Mouse (Mus musculus): ENCODE measurements at regions not wholly inside any gene's neighbourhood (a gene's known extent, or its start where the extent isn't known, plus 50 kb on each side); places are given as distances from the start of the nearest gene placed in this dataset.

- WGBS: 26% methylated on average over 5 of the region's 5 CpGs
- Histone ChIP-seq H3K27me3 (replicated peaks; ENCODE audit: low read depth, poor library complexity, severe bottlenecking) (peaks cover 99% of the 10 kb centered on the region), H3K9me3 (no peaks in the 10 kb centered on the region), H3K27ac (replicated peaks) (no peak overlapping the region), H3K4me1 (peaks cover 40% of the 10 kb centered on the region), H3K4me3 (no peak overlapping the region), H3K36me3 (replicated peaks) (no peaks in the 10 kb centered on the region)
- DNase-seq (ENCODE audit: low spot score): no peak
These were observed 163.6 kb downstream of the H2al1j start for GRCm38 (mm10) chrX:11491235-11491634.

- H3K9me3 ChIP-seq: no peaks in the 10 kb centered on the region
- peak overlapping the region; percentile 44 for H3K4me3 ChIP-seq
- no peaks in the 10 kb centered on the region for H3K36me3 ChIP-seq (replicated peaks)
- peak overlapping the region; percentile 63; the same call in 1 of the 2 replicates for H3K27ac ChIP-seq (replicated peaks)
- DNase-seq (ENCODE audit: low spot score): peak; percentile 24
- peaks cover 39% of the 10 kb centered on the region for H3K4me1 ChIP-seq
- H3K27me3 ChIP-seq (replicated peaks; ENCODE audit: low read depth, poor library complexity, severe bottlenecking): peaks cover 98% of the 10 kb centered on the region
- 30% methylated on average over 32 of the region's 32 CpGs for WGBS
These were observed 164.2 kb downstream of the H2al1j start for GRCm38 (mm10) chrX:11491676-11492391.

GRCm38 (mm10) chrX:11493526-11494245, 166.1 kb downstream of the H2al1j start:
- DNase-seq (ENCODE audit: low spot score): peak; percentile 60
- Histone ChIP-seq H3K4me3 (peak overlapping the region; percentile 38; the same call in 1 of the 2 replicates), H3K27me3 (replicated peaks; ENCODE audit: low read depth, poor library complexity, severe bottlenecking) (peaks cover 91% of the 10 kb centered on the region), H3K36me3 (replicated peaks) (no peaks in the 10 kb centered on the region), H3K27ac (replicated peaks) (peak overlapping the region; percentile 81), H3K9me3 (no peaks in the 10 kb centered on the region), H3K4me1 (peaks cover 37% of the 10 kb centered on the region)
- WGBS: 35% methylated on average over 19 of the region's 19 CpGs

GRCm38 (mm10) chrX:11494246-11494630, 166.6 kb downstream of the H2al1j start:
- no peaks in the 10 kb centered on the region for H3K9me3 ChIP-seq
- no peak for DNase-seq (ENCODE audit: low spot score)
- H3K27ac ChIP-seq (replicated peaks): peak overlapping the region; percentile 81
- 26% methylated on average over 12 of the region's 12 CpGs for WGBS
- peaks cover 91% of the 10 kb centered on the region for H3K27me3 ChIP-seq (replicated peaks; ENCODE audit: low read depth, poor library complexity, severe bottlenecking)
- peak overlapping the region; percentile 38; the same call in 1 of the 2 replicates for H3K4me3 ChIP-seq
- H3K4me1 ChIP-seq: peaks cover 37% of the 10 kb centered on the region
- no peaks in the 10 kb centered on the region for H3K36me3 ChIP-seq (replicated peaks)

- WGBS: 71% methylated on average over 5 of the region's 5 CpGs
These were observed 184.8 kb downstream of the H2al1j start for GRCm38 (mm10) chrX:11512439-11512838.

GRCm38 (mm10) chrX:11512928-11513327, 185.3 kb downstream of the H2al1j start:
- DNase-seq (ENCODE audit: low spot score): no peak
- WGBS: 77% methylated on average over 4 of the region's 4 CpGs
- Histone ChIP-seq H3K27me3 (replicated peaks; ENCODE audit: low read depth, poor library complexity, severe bottlenecking) (peaks cover 93% of the 10 kb centered on the region), H3K4me3 (no peak overlapping the region), H3K36me3 (replicated peaks) (no peaks in the 10 kb centered on the region), H3K9me3 (no peaks in the 10 kb centered on the region), H3K4me1 (0 out of 2 replicates have a peak, but pooled peaks cover 3% of the 10 kb centered on the region), H3K27ac (replicated peaks) (no peak overlapping the region)

More at GRCm38 (mm10) chrX:11512439-11512838, 184.8 kb downstream of the H2al1j start:
- no peak overlapping the region for H3K4me3 ChIP-seq
- H3K9me3 ChIP-seq: no peaks in the 10 kb centered on the region
- no peak overlapping the region for H3K27ac ChIP-seq (replicated peaks)
- no peaks in the 10 kb centered on the region for H3K36me3 ChIP-seq (replicated peaks)
- 0 out of 2 replicates have a peak, but pooled peaks cover 3% of the 10 kb centered on the region for H3K4me1 ChIP-seq
- H3K27me3 ChIP-seq (replicated peaks; ENCODE audit: low read depth, poor library complexity, severe bottlenecking): peaks cover 91% of the 10 kb centered on the region
- DNase-seq (ENCODE audit: low spot score): no peak

- H3K36me3 ChIP-seq (replicated peaks): no peaks in the 10 kb centered on the region
- DNase-seq (ENCODE audit: low spot score): no peak
- 40% methylated on average over 4 of the region's 4 CpGs for WGBS
- H3K9me3 ChIP-seq: no peaks in the 10 kb centered on the region
- no peak overlapping the region for H3K27ac ChIP-seq (replicated peaks)
- peaks cover 5% of the 10 kb centered on the region; the same call in 1 of the 2 replicates for H3K4me1 ChIP-seq
- H3K27me3 ChIP-seq (replicated peaks; ENCODE audit: low read depth, poor library complexity, severe bottlenecking): peaks cover 98% of the 10 kb centered on the region
- H3K4me3 ChIP-seq: no peak overlapping the region
These were observed 196.2 kb downstream of the H2al1j start for GRCm38 (mm10) chrX:11523791-11524190.

GRCm38 (mm10) chrX:11525326-11525725, 197.7 kb downstream of the H2al1j start:
- H3K36me3 ChIP-seq (replicated peaks): no peaks in the 10 kb centered on the region
- no peak overlapping the region for H3K27ac ChIP-seq (replicated peaks)
- H3K4me1 ChIP-seq: peaks cover 5% of the 10 kb centered on the region; the same call in 1 of the 2 replicates
- DNase-seq (ENCODE audit: low spot score): no peak
- peaks cover 95% of the 10 kb centered on the region for H3K27me3 ChIP-seq (replicated peaks; ENCODE audit: low read depth, poor library complexity, severe bottlenecking)
- 80% methylated on average over 8 of the region's 8 CpGs for WGBS
- no peaks in the 10 kb centered on the region for H3K9me3 ChIP-seq
- no peak overlapping the region for H3K4me3 ChIP-seq

- no peaks in the 10 kb centered on the region for H3K9me3 ChIP-seq
- no peak overlapping the region for H3K27ac ChIP-seq (replicated peaks)
- no peak for DNase-seq (ENCODE audit: low spot score)
- peaks cover 12% of the 10 kb centered on the region for H3K4me1 ChIP-seq
- 80% methylated on average over 5 of the region's 5 CpGs for WGBS
- H3K4me3 ChIP-seq: no peak overlapping the region
- H3K27me3 ChIP-seq (replicated peaks; ENCODE audit: low read depth, poor library complexity, severe bottlenecking): peaks cover 95% of the 10 kb centered on the region
- no peaks in the 10 kb centered on the region for H3K36me3 ChIP-seq (replicated peaks)
These were observed 201.0 kb downstream of the H2al1j start for GRCm38 (mm10) chrX:11528589-11528988.

GRCm38 (mm10) chrX:11529221-11529620, 201.6 kb downstream of the H2al1j start:
- peaks cover 95% of the 10 kb centered on the region for H3K27me3 ChIP-seq (replicated peaks; ENCODE audit: low read depth, poor library complexity, severe bottlenecking)
- no peak overlapping the region for H3K4me3 ChIP-seq
- 83% methylated on average over 3 of the region's 3 CpGs for WGBS
- no peaks in the 10 kb centered on the region for H3K9me3 ChIP-seq
- peaks cover 9% of the 10 kb centered on the region for H3K4me1 ChIP-seq
- no peaks in the 10 kb centered on the region for H3K36me3 ChIP-seq (replicated peaks)
- H3K27ac ChIP-seq (replicated peaks): no peak overlapping the region
- DNase-seq (ENCODE audit: low spot score): no peak

GRCm38 (mm10) chrX:11532817-11533216, 205.2 kb downstream of the H2al1j start:
- no peaks in the 10 kb centered on the region for H3K36me3 ChIP-seq (replicated peaks)
- no peak for DNase-seq (ENCODE audit: low spot score)
- H3K4me1 ChIP-seq: peaks cover 9% of the 10 kb centered on the region
- WGBS: 64% methylated on average over 4 of the region's 4 CpGs
- no peak overlapping the region for H3K4me3 ChIP-seq
- peaks cover 90% of the 10 kb centered on the region for H3K27me3 ChIP-seq (replicated peaks; ENCODE audit: low read depth, poor library complexity, severe bottlenecking)
- H3K27ac ChIP-seq (replicated peaks): peak overlapping the region; percentile 48
- H3K9me3 ChIP-seq: no peaks in the 10 kb centered on the region

GRCm38 (mm10) chrX:11533871-11534270, 206.2 kb downstream of the H2al1j start:
- WGBS: 63% methylated on average over 8 of the region's 8 CpGs
- peak; percentile 9 for DNase-seq (ENCODE audit: low spot score)
- H3K4me3 ChIP-seq: no peak overlapping the region
- H3K36me3 ChIP-seq (replicated peaks): no peaks in the 10 kb centered on the region
- peak overlapping the region; percentile 48; the same call in 1 of the 2 replicates for H3K27ac ChIP-seq (replicated peaks)
- peaks cover 9% of the 10 kb centered on the region for H3K4me1 ChIP-seq
- peaks cover 88% of the 10 kb centered on the region for H3K27me3 ChIP-seq (replicated peaks; ENCODE audit: low read depth, poor library complexity, severe bottlenecking)
- H3K9me3 ChIP-seq: no peaks in the 10 kb centered on the region

GRCm38 (mm10) chrX:11541011-11541410, 213.4 kb downstream of the H2al1j start:
- 83% methylated on average over 2 of the region's 2 CpGs for WGBS
- Histone ChIP-seq H3K4me3 (no peak overlapping the region), H3K27ac (replicated peaks) (no peak overlapping the region), H3K27me3 (replicated peaks; ENCODE audit: low read depth, poor library complexity, severe bottlenecking) (peaks cover 80% of the 10 kb centered on the region), H3K36me3 (replicated peaks) (no peaks in the 10 kb centered on the region), H3K4me1 (peaks cover 7% of the 10 kb centered on the region), H3K9me3 (no peaks in the 10 kb centered on the region)
- DNase-seq (ENCODE audit: low spot score): no peak
